Mouse (Mus musculus) adrenal gland, adult 2 months (tissue): Measurements from ENCODE around the gene Serac1. TPM values are rescaled to one million over a fixed set of nuclear protein-coding genes. Genes with fewer than 3 reads are reported as not detected.

Experiments
- DNase-seq: peaks from one replicate; pipeline ENCODE4 v3.0.0; 2021
- polyA plus RNA-seq: library from polyadenylated mRNA; depleted of rRNA; stranded (reverse); fragments of >200 nt; gene quantifications from 2 replicates; pipeline ENCODE4 v1.2.3, GENCODE M21; 2012; rRNA removed
- total RNA-seq, 2 experiments: library from RNA; stranded (reverse); gene quantifications; 2 replicates each; pipeline ENCODE4 v1.2.3; 2021

The Serac1 gene
- total and polyA plus RNA-seq, 3 experiments = 4.9 to 6.9 (median 5.3) TPM

DNA sequence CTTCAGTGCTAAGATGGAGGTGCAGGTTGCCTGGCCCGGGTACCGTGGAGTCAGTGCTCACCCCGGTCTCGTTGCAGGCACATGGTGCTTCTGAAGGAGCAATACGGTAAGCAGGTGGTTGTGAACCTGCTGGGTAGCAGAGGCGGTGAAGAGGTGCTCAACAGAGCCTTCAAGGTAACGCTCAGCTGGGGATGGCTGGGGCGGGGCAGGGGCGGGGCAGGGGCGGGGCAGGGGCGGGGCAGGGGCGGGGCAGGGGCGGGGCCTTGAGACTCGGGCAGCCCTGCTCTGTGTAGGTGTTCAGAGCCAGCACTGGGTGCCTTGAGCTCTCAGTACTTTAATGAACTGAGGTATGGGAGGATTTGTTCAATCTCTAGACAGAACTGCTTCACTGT lies 74.3 kb downstream of the Serac1 start:
- no peak for DNase-seq

- DNase-seq = no peak
These were observed 75.9 kb downstream of the Serac1 start for GRCm38 (mm10) chr17:6003661-6004060.

DNA sequence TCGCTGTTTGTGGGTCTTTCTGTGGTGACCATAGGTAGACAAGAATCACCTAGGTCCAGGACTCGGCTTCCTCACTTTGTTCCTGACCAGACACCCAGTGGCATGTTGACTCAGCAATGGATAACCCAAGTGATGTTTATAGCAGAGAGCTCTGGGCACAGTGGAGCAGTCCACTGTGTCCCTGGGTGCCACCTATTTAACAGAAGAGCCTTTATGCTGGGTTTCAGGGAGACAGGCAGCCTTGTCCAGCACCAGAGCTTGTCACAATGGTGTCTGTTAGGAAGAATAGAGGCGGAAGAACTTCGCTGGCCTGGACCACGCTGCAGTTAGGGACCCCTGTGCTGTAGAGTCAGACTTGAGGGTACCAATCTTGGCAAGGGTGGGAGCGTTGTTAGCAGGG lies 77.0 kb downstream of the Serac1 start:
- DNase-seq = no peak

GRCm38 (mm10) chr17:6001836-6002235 lies 77.7 kb downstream of the Serac1 start:
- DNase-seq = no peak

DNA sequence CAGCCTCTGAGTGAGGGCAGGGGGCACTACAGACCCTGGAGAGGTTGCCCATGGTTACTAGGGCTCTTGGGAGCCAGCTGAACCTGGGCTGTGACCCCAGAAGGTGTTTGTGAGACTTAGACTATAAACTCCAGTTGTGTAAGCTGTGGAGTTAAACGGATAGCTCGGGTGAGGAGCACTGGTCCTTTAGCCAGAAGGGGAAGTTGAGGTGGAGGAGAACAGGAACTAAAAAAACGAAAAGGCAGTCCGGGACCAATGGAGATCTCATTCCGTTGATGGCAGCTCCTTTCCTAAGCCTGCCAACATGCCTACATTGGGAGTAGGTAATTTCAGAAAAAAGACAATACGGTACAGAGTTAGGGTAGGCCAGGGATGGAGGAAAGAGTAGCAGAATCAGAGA lies 78.2 kb downstream of the Serac1 start:
- DNase-seq = no peak

DNA sequence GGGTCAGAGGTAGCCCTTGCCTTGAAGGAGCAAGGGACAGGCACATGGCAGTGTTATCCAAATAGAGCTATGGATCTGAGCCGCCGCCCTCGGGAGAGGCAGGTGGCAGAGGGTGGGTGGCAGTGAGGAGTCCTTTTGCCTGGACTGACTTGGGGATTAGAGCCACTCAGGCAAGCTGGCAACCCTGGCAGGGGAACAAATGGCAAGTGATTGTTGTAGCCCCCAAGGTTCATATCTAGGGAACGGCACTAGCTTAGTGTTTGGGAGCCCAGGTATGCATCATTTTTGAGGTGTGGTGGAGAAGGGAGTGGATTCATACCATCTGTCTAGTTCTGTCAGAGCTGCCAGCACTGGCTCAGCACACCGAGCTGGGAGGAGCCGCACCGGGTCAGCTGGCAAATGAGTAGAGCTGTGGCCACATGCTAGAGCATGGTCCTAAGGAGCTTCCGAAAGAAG lies 78.6 kb downstream of the Serac1 start:
- DNase-seq = no peak

GRCm38 (mm10) chr17:5999039-5999543 lies 80.5 kb downstream of the Serac1 start:
- DNase-seq = no peak

DNA sequence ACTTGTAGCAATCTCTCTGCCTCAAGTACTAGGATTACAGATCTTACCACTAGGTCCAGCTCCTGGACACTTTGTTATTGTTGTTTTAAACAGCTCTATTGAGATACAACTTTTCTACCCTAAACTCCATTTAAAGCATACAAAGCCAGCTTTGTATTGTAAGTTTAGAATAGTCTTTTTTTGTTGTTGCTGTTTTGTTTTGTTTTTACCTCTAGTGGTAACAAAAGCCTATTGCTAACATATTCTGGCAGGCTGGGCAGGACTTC lies 81.4 kb downstream of the Serac1 start:
- no peak for DNase-seq

GRCm38 (mm10) chr17:5997380-5998234 lies 81.9 kb downstream of the Serac1 start:
- DNase-seq = peak; percentile 88

DNA sequence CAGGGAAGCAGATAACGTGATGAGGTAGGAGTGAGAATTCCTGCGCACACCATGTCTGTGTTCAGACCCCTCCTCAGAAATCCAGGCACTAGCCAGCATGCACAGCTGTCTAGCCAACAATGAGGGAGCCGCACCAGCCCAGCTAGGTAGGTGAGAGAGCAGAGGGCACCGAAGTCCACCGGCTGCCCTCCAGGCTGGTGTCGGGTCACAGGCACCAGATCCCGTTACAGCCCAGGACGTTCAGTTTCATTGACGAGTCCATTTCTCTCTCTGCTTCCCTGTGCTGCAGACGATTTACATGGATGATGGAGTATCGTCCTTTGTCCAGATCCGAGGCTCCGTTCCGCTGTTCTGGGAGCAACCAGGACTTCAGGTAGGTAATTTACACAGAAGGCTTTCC lies 83.0 kb downstream of the Serac1 start:
- no peak for DNase-seq

DNA sequence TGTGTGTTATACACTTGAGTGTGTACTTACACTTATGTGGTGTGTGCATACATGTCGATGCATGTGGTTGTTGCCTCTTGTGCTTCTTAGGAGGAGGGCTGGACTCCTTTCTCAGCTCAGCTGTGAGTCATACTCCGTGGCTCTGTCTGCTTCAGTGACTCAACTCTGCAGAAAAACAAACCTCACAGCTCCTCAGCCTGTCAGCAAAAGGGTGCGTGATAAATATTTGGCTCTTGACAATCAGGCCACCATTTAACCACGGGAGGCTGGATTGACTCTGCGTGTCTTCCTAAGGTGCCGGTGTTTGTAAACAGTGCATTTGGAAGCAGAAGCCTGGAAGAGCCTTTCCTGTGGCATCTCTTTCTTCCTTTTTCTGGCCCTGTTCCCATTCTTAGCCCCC lies 84.9 kb downstream of the Serac1 start:
- DNase-seq = peak; percentile 77

- no peak for DNase-seq
These were observed 85.8 kb downstream of the Serac1 start for GRCm38 (mm10) chr17:5993581-5994260.

DNA sequence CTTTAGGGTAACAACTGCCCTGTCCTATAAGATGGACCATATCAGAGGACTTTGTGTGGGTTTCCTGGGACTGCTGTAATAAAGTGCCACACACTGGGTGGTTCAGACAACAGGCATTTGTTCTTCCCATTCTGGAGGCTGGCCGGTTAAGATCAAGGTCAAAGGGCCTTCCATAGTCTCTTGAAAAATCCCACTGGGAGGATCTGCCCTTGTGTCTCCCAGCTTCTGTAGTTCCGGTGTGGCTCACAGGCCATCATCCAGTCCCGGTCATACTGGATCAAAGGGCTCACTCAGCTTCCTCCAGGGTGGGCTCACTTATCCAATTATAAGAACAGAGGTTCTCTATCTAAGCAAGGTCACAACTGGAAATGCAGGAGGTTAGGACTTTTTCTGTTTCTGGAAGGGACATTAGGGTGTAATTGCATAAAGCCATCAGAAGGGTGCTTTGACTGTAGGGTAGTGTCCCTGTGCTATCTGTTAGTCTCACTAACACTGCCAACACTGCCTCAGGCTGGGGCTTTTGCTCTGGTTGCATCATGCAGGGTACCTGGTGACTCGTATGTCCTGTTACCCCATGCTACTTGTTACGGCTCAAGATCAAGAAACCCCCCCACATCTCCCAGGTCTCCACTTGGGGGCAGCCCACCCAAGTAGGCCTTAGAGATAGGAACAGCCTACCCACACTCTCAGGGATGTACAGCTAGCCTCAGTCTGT lies 86.5 kb downstream of the Serac1 start:
- DNase-seq = peak; percentile 64

Other genes with a start within 250 kb of the Serac1 start
- gene Snx9, start 238.4 kb downstream of the Serac1 start, total RNA-seq = 10 to 100 TPM; 48.4 to 55.9 TPM
- gene Snx9, start 238.4 kb downstream of the Serac1 start, polyA plus RNA-seq = 26.0 and 28.3 TPM in 2 replicates
- gene Synj2, start 138.5 kb downstream of the Serac1 start, total RNA-seq = 10 to 100 TPM in 1 of 2 experiments, 1 to 10 TPM in 1; 9.7 to 18.3 TPM
- gene Synj2, start 138.5 kb downstream of the Serac1 start, polyA plus RNA-seq = 3.6 and 4.6 TPM in 2 replicates
- gene Gtf2h5, start within 50 bp of the Serac1 start, total RNA-seq = 10 to 100 TPM; 60.6 to 93.9 TPM
- gene Gtf2h5, start within 50 bp of the Serac1 start, polyA plus RNA-seq = 3.9 and 4.5 TPM in 2 replicates
- gene Tulp4, start 26.7 kb upstream of the Serac1 start, total RNA-seq = 10 to 100 TPM; 66.5 to 85.6 TPM
- 53.3 and 66.6 TPM in 2 replicates for gene Tulp4, start 26.7 kb upstream of the Serac1 start, polyA plus RNA-seq
- gene Tmem181a, start 177.1 kb upstream of the Serac1 start, total RNA-seq = 10 to 100 TPM; 11.4 to 12.1 TPM
- 10.4 and 12.7 TPM in 2 replicates for gene Tmem181a, start 177.1 kb upstream of the Serac1 start, polyA plus RNA-seq
- 1 to 10 TPM; 2.2 to 3.4 TPM for gene Dynlt1a, start 237.8 kb upstream of the Serac1 start, total RNA-seq
- gene Dynlt1a, start 237.8 kb upstream of the Serac1 start, polyA plus RNA-seq = 2.2 and 2.4 TPM in 2 replicates